Mouse (Mus musculus): ENCODE measurements at regions not wholly inside any gene's neighbourhood (a gene's known extent, or its start where the extent isn't known, plus 50 kb on each side); places are given as distances from the start of the nearest gene placed in this dataset.
"Not testable (repeated sequence)": the region's sequence is repeated elsewhere in the genome, so short reads cannot be mapped to it uniquely, and the experiment has no call there.

GRCm38 (mm10) chr12:46636888-46637287, 181.8 kb downstream of the Nova1 start:
- no peak for DNase-seq

- DNase-seq: peak; percentile 69
Observed at GRCm38 (mm10) chr12:46635125-46635772, 183.5 kb downstream of the Nova1 start.

- DNase-seq: no peak
Observed at GRCm38 (mm10) chr12:46634771-46635124, 184.0 kb downstream of the Nova1 start.

GRCm38 (mm10) chr12:46632384-46632783, 186.3 kb downstream of the Nova1 start:
- not testable (repeated sequence) for DNase-seq

GRCm38 (mm10) chr12:46627320-46627719, 191.4 kb downstream of the Nova1 start:
- no peak for DNase-seq

- no peak for DNase-seq
Observed at GRCm38 (mm10) chr12:46611439-46611838, 207.3 kb downstream of the Nova1 start.

- DNase-seq: peak; percentile 10
Observed at GRCm38 (mm10) chr12:46609580-46610311, 209.0 kb downstream of the Nova1 start.

GRCm38 (mm10) chr12:46608290-46608910, 210.3 kb downstream of the Nova1 start:
- DNase-seq: peak; percentile 28

GRCm38 (mm10) chr12:46597200-46597599, 221.5 kb downstream of the Nova1 start:
- DNase-seq: peak; percentile 5

GRCm38 (mm10) chr12:46568665-46569064, 250.1 kb downstream of the Nova1 start:
- no peak for DNase-seq

GRCm38 (mm10) chr12:46566324-46566723, 252.4 kb downstream of the Nova1 start:
- DNase-seq: no peak

- DNase-seq: peak; percentile 36
Observed at GRCm38 (mm10) chr12:46520942-46521341, 297.8 kb downstream of the Nova1 start.

- no peak for DNase-seq
Observed at GRCm38 (mm10) chr12:46507829-46508228, 310.9 kb downstream of the Nova1 start.

GRCm38 (mm10) chr12:46492465-46492864, 326.3 kb downstream of the Nova1 start:
- no peak for DNase-seq

- no peak for DNase-seq
Observed at GRCm38 (mm10) chr12:46450888-46451287, 367.8 kb downstream of the Nova1 start.

- DNase-seq: no peak
Observed at GRCm38 (mm10) chr12:46444644-46445313, 373.9 kb downstream of the Nova1 start.

GRCm38 (mm10) chr12:46419591-46419990, 399.1 kb downstream of the Nova1 start:
- no peak for DNase-seq

- DNase-seq: no peak
Observed at GRCm38 (mm10) chr12:46418990-46419389, 399.7 kb downstream of the Nova1 start.

GRCm38 (mm10) chr12:46416765-46417404, 401.8 kb downstream of the Nova1 start:
- DNase-seq: no peak

- no peak for DNase-seq
Observed at GRCm38 (mm10) chr12:46416250-46416649, 402.5 kb downstream of the Nova1 start.

GRCm38 (mm10) chr12:46405674-46406073, 413.1 kb downstream of the Nova1 start:
- no peak for DNase-seq

GRCm38 (mm10) chr12:46399653-46399975, 419.1 kb downstream of the Nova1 start:
- DNase-seq: peak; percentile 63

All from embryo, embryonic 11 days (tissue).